7 mouse cellular contexts compared by ENCODE assay signal in the genomic region with DNA sequence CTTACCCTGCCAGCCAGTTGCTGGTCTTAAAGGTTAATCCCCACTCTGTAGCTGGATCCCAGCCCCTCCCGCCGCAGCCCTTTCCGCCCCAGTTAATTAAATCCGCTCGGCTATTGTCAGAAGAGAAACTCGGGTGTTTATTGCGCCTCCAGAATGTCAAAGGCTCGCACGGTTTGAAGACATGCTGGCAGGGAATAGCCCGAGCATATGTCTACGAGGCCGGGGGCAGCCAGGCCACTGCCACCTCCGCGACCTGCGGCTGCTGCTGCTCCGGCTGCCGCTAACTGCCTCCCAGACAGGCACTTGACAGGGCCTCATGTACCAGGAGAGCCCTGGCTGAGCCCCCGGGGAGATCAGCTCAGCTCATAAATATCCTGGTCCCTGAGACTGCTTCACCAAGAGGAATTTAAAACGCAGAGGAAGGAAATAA.
DNase-seq lines count a peak whose midpoint lies in the region; ATAC-seq and TF ChIP-seq lines count a peak whose summit lies in the region.

No protein-coding gene starts in this region.

- intact Hi-C loops in left cerebral cortex, adult 2 months (cut with DNase I) = no loop called here

- ATAC-seq in embryonic facial prominence, embryonic 13.5 days (ENCODE audit: insufficient number of reproducible peaks, insufficient read depth, low FRiP score, low TSS enrichment, low read depth) = no peak
- no peak for ATAC-seq in neural tube, embryonic 15.5 days (ENCODE audit: low FRiP score)

- H3K27me3 ChIP-seq in thymus, adult 2 months (ENCODE audit: control insufficient read depth, insufficient read depth, low read length) = no peaks in the 10 kb centered on the region
- no peaks in the 10 kb centered on the region for H3K27me3 ChIP-seq in embryonic facial prominence, embryonic 13.5 days
- no peaks in the 10 kb centered on the region for H3K27me3 ChIP-seq in neural tube, embryonic 15.5 days (replicated peaks)

- TF ChIP-seq POLR2A in thymus, adult 2 months (IDR thresholded peaks at IDR 0.05; ENCODE audit: control insufficient read depth, extremely low read depth, insufficient read depth, low read length, poor library complexity) = no peak

- peak overlapping the region; percentile 60 for H3K9ac ChIP-seq in embryonic facial prominence, embryonic 13.5 days
- H3K9ac ChIP-seq in neural tube, embryonic 15.5 days (replicated peaks) = peak overlapping the region; percentile 47

- 8% methylated on average over 19 of the region's 19 CpGs for WGBS in thymus, adult 2 months
- WGBS in embryonic facial prominence, embryonic 13.5 days = 1% methylated on average over 19 of the region's 19 CpGs
- WGBS in neural tube, embryonic 15.5 days = under 1% methylated on average over 19 of the region's 19 CpGs

- H3K4me2 ChIP-seq in embryonic facial prominence, embryonic 13.5 days = peak overlapping the region; percentile 59
- H3K4me2 ChIP-seq in neural tube, embryonic 15.5 days = peak overlapping the region; percentile 57

- TF ChIP-seq CTCF in thymus, adult 2 months (IDR thresholded peaks at IDR 0.05; ENCODE audit: borderline replicate concordance, control insufficient read depth, extremely low read depth, insufficient read depth, low read length, poor library complexity) = 0 out of 2 replicates have a peak, but pooled peaks have one; percentile 7
- no peak for TF ChIP-seq CTCF in left cerebral cortex, adult 2 months (IDR thresholded peaks at IDR 0.05)

- H3K4me3 ChIP-seq in thymus, adult 2 months (ENCODE audit: control insufficient read depth, insufficient read depth, low read length) = peak overlapping the region; percentile 39
- peak overlapping the region; percentile 25 for H3K4me3 ChIP-seq in embryonic facial prominence, embryonic 13.5 days
- H3K4me3 ChIP-seq in neural tube, embryonic 15.5 days (replicated peaks) = peak overlapping the region; percentile 19
- no peak overlapping the region for H3K4me3 ChIP-seq in left cerebral cortex, adult 2 months

- no peak for DNase-seq in thymus, adult 2 months
- no peak for DNase-seq in thymus, postnatal 0 days (ENCODE audit: low spot score)
- DNase-seq in kidney, postnatal 4 days = peak; percentile 61 to 62
- DNase-seq in left cerebral cortex, adult 2 months (ENCODE audit: extremely low spot score in 1 of 2, low spot score in 2 of 2) = no peak
- DNase-seq in right cerebral cortex, adult 2 months (ENCODE audit: low spot score in 2 of 2) = no peak

- no peaks in the 10 kb centered on the region for H3K36me3 ChIP-seq in thymus, adult 2 months (ENCODE audit: control insufficient read depth, insufficient read depth, low read length)
- H3K36me3 ChIP-seq in embryonic facial prominence, embryonic 13.5 days = no peaks in the 10 kb centered on the region
- H3K36me3 ChIP-seq in neural tube, embryonic 15.5 days = no peaks in the 10 kb centered on the region

- peaks cover 90% of the 10 kb centered on the region for H3K4me1 ChIP-seq in thymus, adult 2 months (replicated peaks; ENCODE audit: control insufficient read depth, insufficient read depth, low read length)
- H3K4me1 ChIP-seq in embryonic facial prominence, embryonic 13.5 days = peaks cover 80% of the 10 kb centered on the region
- H3K4me1 ChIP-seq in neural tube, embryonic 15.5 days = peaks cover 92% of the 10 kb centered on the region

- peak overlapping the region; percentile 71 for H3K27ac ChIP-seq in thymus, adult 2 months (ENCODE audit: control insufficient read depth, insufficient read depth, low read length)
- peak overlapping the region; percentile 55; the same call in 1 of the 2 replicates for H3K27ac ChIP-seq in embryonic facial prominence, embryonic 13.5 days
- H3K27ac ChIP-seq in neural tube, embryonic 15.5 days (replicated peaks) = peak overlapping the region; percentile 85
- H3K27ac ChIP-seq in left cerebral cortex, adult 2 months = no peak overlapping the region

- H3K9me3 ChIP-seq in embryonic facial prominence, embryonic 13.5 days = no peaks in the 10 kb centered on the region
- no peaks in the 10 kb centered on the region for H3K9me3 ChIP-seq in neural tube, embryonic 15.5 days (replicated peaks)

Comparison
In these comparisons a context has a peak if more than half of its experiments do, and no peak if none do; other contexts are left out.
1. DNase-seq: peak in kidney, postnatal 4 days (2 of 2); none in thymus, adult 2 months (single experiment), thymus, postnatal 0 days (single experiment), left cerebral cortex, adult 2 months (0 of 2) and right cerebral cortex, adult 2 months (0 of 2).